Mouse (Mus musculus) CH12.LX (cell line): ENCODE results near the gene Scly. TPM values are rescaled to one million over a fixed set of nuclear protein-coding genes. Genes with fewer than 3 reads are reported as not detected.

Source experiments
- DNase-seq: peaks from one replicate; pipeline ENCODE4 v3.0.0-alpha.2; 2013; ENCODE audit errors: extremely low read depth
- H3K27ac ChIP-seq: 2 replicates; pipeline ENCODE4 v1.5.1; 2012; ENCODE audit warnings: low read depth, mild to moderate bottlenecking, control low read depth, moderate library complexity; ENCODE audit not compliant: insufficient read depth
- H3K27me3 ChIP-seq: replicated peaks from 2 replicates; pipeline ENCODE3; 2012; ENCODE audit warnings: inconsistent platforms
- H3K36me3 ChIP-seq, 2 experiments: replicated peaks in 1 of 2; 2 replicates each; pipeline versions ENCODE3 to v1.6.1; 2012; ENCODE audit warnings: inconsistent platforms in 1 of 2, low read length in 1 of 2, mild to moderate bottlenecking in 1 of 2, mixed read lengths in 1 of 2, moderate library complexity in 1 of 2; ENCODE audit not compliant: control insufficient read depth in 1 of 2, insufficient read depth in 1 of 2
- H3K4me1 ChIP-seq, 2 experiments: 2 replicates each; pipeline ENCODE4 v1.6.1; 2012; ENCODE audit warnings: inconsistent platforms in 1 of 2, moderate library complexity in 1 of 2; ENCODE audit not compliant: insufficient read depth in 2 of 2, control insufficient read depth in 1 of 2
- H3K4me2 ChIP-seq: 2 replicates; pipeline ENCODE4 v1.6.1; 2012; ENCODE audit warnings: low read depth, mild to moderate bottlenecking, control low read depth; ENCODE audit not compliant: poor library complexity, insufficient read depth, severe bottlenecking
- H3K4me3 ChIP-seq, 3 experiments: fragments of 150-350 bp in 1 of 3; sonication (generic) in 1 of 3; replicated peaks in 1 of 3; 2 replicates each; pipeline versions ENCODE3 to v1.5.1; 2011 to 2012; ENCODE audit warnings: low read depth in 2 of 3, low read length in 2 of 3, mild to moderate bottlenecking in 2 of 3, moderate library complexity in 2 of 3, control low read depth in 1 of 3, improper control_type of control experiment in 1 of 3, inconsistent platforms in 1 of 3, mixed read lengths in 1 of 3; ENCODE audit not compliant: poor library complexity in 1 of 3
- H3K79me2 ChIP-seq: replicated peaks from 2 replicates; pipeline ENCODE4 v1.6.1; 2012; ENCODE audit warnings: mild to moderate bottlenecking, moderate library complexity; ENCODE audit not compliant: control insufficient read depth, poor library complexity, insufficient read depth, severe bottlenecking; ENCODE audit errors: extremely low read depth
- H3K9ac ChIP-seq: 2 replicates; pipeline ENCODE4 v1.6.1; 2012; ENCODE audit warnings: low read depth, mild to moderate bottlenecking, control low read depth, moderate library complexity; ENCODE audit not compliant: insufficient read depth
- H3K9me3 ChIP-seq: replicated peaks from 2 replicates; pipeline ENCODE3; 2012; ENCODE audit warnings: low read length, inconsistent platforms, mixed read lengths
- BHLHE40 ChIP-seq: IDR thresholded peaks from 2 replicates; pipeline ENCODE4 v1.6.1; 2011; ENCODE audit warnings: mild to moderate bottlenecking, low read depth, low read length, improper control_type of control experiment
- E2F4 ChIP-seq: IDR thresholded peaks from 2 replicates; pipeline ENCODE4 v1.6.1; 2011; ENCODE audit warnings: low read depth, low read length, improper control_type of control experiment; ENCODE audit not compliant: insufficient replicate concordance
- ELF1 ChIP-seq: IDR thresholded peaks from 2 replicates; pipeline ENCODE4 v1.6.1; 2014; ENCODE audit warnings: low read depth, mild to moderate bottlenecking, inconsistent platforms, low read length, improper control_type of control experiment
- ETS1 ChIP-seq: conservative IDR thresholded peaks from 2 replicates; pipeline ENCODE4 v1.6.1; 2012; ENCODE audit warnings: low read depth, mild to moderate bottlenecking, inconsistent platforms, low read length, improper control_type of control experiment, moderate library complexity
- HCFC1 ChIP-seq: IDR thresholded peaks from 2 replicates; pipeline ENCODE4 v1.6.1; 2012; ENCODE audit warnings: low read depth, mild to moderate bottlenecking, inconsistent platforms, low read length, improper control_type of control experiment
- JUND ChIP-seq: conservative IDR thresholded peaks from 2 replicates; pipeline ENCODE4 v1.6.1; 2011; ENCODE audit warnings: low read depth, low read length, improper control_type of control experiment
- MAFK ChIP-seq: IDR thresholded peaks from 2 replicates; pipeline ENCODE4 v1.6.1; 2011; ENCODE audit warnings: low read length, improper control_type of control experiment; ENCODE audit not compliant: insufficient replicate concordance
- MXI1 ChIP-seq: IDR thresholded peaks from 2 replicates; pipeline ENCODE4 v1.6.1; 2011; ENCODE audit warnings: mild to moderate bottlenecking, low read depth, low read length, improper control_type of control experiment
- MYC ChIP-seq: IDR thresholded peaks from 2 replicates; pipeline ENCODE4 v1.6.1; 2011; ENCODE audit warnings: low read depth, mild to moderate bottlenecking, improper control_type of control experiment, low read length
- NELFE ChIP-seq: IDR thresholded peaks from 2 replicates; pipeline ENCODE4 v1.6.1; 2011; ENCODE audit warnings: low read depth, low read length, improper control_type of control experiment
- PAX5 ChIP-seq: IDR thresholded peaks from 2 replicates; pipeline ENCODE4 v1.6.1; 2012; ENCODE audit warnings: low read length, inconsistent platforms, mixed read lengths
- RAD21 ChIP-seq: IDR thresholded peaks from 2 replicates; pipeline ENCODE4 v1.6.1; 2011; ENCODE audit warnings: low read depth, mild to moderate bottlenecking, low read length, improper control_type of control experiment, moderate library complexity
- SMC3 ChIP-seq: IDR thresholded peaks from 2 replicates; pipeline ENCODE4 v1.6.1; 2011; ENCODE audit warnings: low read depth, low read length, improper control_type of control experiment
- TCF12 ChIP-seq: IDR thresholded peaks from 2 replicates; pipeline ENCODE4 v1.6.1; 2014; ENCODE audit warnings: low read depth, mild to moderate bottlenecking, inconsistent platforms, low read length, improper control_type of control experiment
- UBTF ChIP-seq: IDR thresholded peaks from 2 replicates; pipeline ENCODE4 v1.6.1; 2012; ENCODE audit warnings: low read depth, mild to moderate bottlenecking, inconsistent platforms, low read length, improper control_type of control experiment, moderate library complexity
- USF1 ChIP-seq: IDR thresholded peaks from 2 replicates; pipeline ENCODE4 v1.6.1; 2014; ENCODE audit warnings: low read depth, mild to moderate bottlenecking, inconsistent platforms, low read length, improper control_type of control experiment
- USF2 ChIP-seq: conservative IDR thresholded peaks from 2 replicates; pipeline ENCODE4 v1.6.1; 2011; ENCODE audit warnings: low read depth, low read length, improper control_type of control experiment
- ZKSCAN1 ChIP-seq: IDR thresholded peaks from 2 replicates; pipeline ENCODE4 v1.6.1; 2012; ENCODE audit warnings: low read depth, inconsistent platforms, low read length, improper control_type of control experiment, borderline replicate concordance
- ZNF384 ChIP-seq: IDR thresholded peaks from 2 replicates; pipeline ENCODE4 v1.6.1; 2012; ENCODE audit warnings: low read depth, low read length, improper control_type of control experiment, inconsistent platforms
- dilution Hi-C: fragments of 300-500 bp; cut with MboI; formaldehyde crosslinking; loops from 2 replicates; pipeline ENCODE4 v1.14.3; 2020; ENCODE audit warnings: low sequenced_read_pairs; ENCODE audit not compliant: extremely low pct_unique_long_range_greater_than_20kb, extremely low pct_ligation_motif_present
- in situ Hi-C: fragments of 300-500 bp; cut with MboI; formaldehyde crosslinking; loops from 3 replicates; pipeline ENCODE4 v1.14.3; 2019; ENCODE audit warnings: low sequenced_read_pairs, low pct_ligation_motif_present, low pct_unique_long_range_greater_than_20kb, mixed read lengths
- polyA plus RNA-seq: library from polyadenylated mRNA; unstranded; fragments of >175 nt; gene quantifications from 2 replicates; pipeline ENCODE4 v1.2.1, GENCODE M21; 2012; ENCODE audit warnings: low read depth; ENCODE audit not compliant: insufficient read length
- total RNA-seq, 2 experiments: library from RNA; depleted of rRNA; stranded (reverse); fragments of 300-350 nt in 1 of 2; fragments of >200 nt in 1 of 2; gene quantifications; 2 replicates each; pipeline ENCODE4 v1.2.3; 2012 to 2014

The Scly gene
- total and polyA plus RNA-seq, 3 experiments: 15.8 to 71.2 (median 25.6) TPM

DNA sequence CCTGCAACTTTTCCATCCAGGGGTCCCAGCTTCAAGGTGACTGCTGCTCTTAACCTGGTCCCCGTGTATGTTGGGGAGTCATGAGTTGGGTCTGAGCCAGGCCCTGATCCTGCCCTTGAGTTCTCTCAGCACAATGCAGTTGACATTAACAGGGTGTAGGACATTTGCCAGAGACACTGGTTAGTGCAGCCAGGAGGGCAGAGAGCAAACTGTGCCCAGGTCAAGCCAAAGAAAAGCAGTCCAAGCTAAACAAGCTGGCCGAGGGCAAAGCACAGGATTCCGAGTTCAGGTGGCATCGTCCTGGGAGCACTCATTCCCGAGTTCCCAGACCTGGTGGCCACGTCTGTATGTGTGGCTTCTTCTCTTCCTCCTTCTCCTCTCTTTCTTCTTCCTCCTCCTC lies 19.5 kb downstream of the Scly start:
- H3K9me3 ChIP-seq: no peaks in the 10 kb centered on the region
- H3K79me2 ChIP-seq: no peaks in the 10 kb centered on the region
- H3K4me3 ChIP-seq: no peak overlapping the region
- no peak for TF ChIP-seq USF2
- TF ChIP-seq ZKSCAN1: no peak
- TF ChIP-seq JUND: no peak
- no peak for TF ChIP-seq SMC3
- TF ChIP-seq UBTF: no peak
- no peak for TF ChIP-seq RAD21
- no peak for TF ChIP-seq ZNF384
- TF ChIP-seq, all 38 proteins: peak for 0
- H3K36me3 ChIP-seq: peaks cover 36 to 96% of the 10 kb centered on the region in 2 experiments
- no peaks in the 10 kb centered on the region for H3K27me3 ChIP-seq
- H3K4me1 ChIP-seq: peaks cover 6 to 18% of the 10 kb centered on the region in 2 experiments
- no peak overlapping the region for H3K27ac ChIP-seq
- H3K4me2 ChIP-seq: no peak overlapping the region
- in situ Hi-C loops (no loop called here), dilution Hi-C loops (no loop called here)
- DNase-seq: no peak
- no peak overlapping the region for H3K9ac ChIP-seq

DNA sequence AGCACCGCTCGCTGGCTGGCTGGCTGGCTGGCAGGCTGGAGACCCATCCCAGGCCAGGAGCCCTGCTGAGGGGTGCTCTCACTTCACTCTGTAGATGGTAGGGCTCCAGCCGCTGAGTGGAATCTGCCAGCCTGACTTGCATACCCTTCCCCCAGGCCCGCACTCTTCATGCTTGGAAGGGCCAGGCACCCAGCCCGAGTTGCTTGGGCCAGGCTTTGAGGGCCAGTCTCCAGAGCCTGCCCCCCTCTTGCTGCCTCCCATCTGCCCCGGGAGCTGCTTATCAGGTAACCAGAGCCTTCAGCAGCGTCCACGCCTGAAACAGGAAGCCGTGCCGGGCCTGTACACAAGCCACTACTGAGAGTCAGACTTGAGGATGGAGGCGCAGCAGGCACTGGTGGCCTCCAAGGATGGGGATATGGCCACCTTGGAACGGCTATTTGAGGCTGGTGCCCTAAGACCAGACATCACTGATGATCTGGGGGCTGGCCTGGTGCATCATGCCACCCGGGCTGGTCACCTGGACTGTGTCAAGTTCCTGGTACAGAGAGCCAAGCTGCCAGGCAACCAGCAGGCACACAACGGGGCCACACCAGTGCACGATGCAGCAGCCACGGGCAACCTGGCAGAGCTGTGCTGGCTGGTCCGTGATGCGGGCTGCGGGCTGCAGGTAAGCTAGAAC lies 23.8 kb downstream of the Scly start, which contains the start of gene Espnl:
Gene Espnl (plus strand): TSS at position 316 of the 679 bp plus-strand sequence.
- DNase-seq: no peak
- TF ChIP-seq ETS1 (no peak), BHLHE40 (no peak), HCFC1 (no peak), MAFK (no peak), ELF1 (no peak), E2F4 (no peak), RAD21 (no peak), TCF12 (no peak), JUND (no peak), NELFE (no peak), MYC (no peak), SMC3 (no peak), PAX5 (no peak), MXI1 (no peak), UBTF (no peak), USF1 (no peak)
- no peaks in the 10 kb centered on the region for H3K27me3 ChIP-seq
- H3K36me3 ChIP-seq: peaks cover 24 to 73% of the 10 kb centered on the region in 2 experiments
- in situ Hi-C loops (no loop called here), dilution Hi-C loops (no loop called here)
- H3K4me3 ChIP-seq: no peak within 1 kb of the TSS
- H3K27ac ChIP-seq: no peak within 1 kb of the TSS
- no peaks in the 10 kb centered on the region for H3K9me3 ChIP-seq
- H3K9ac ChIP-seq: no peak within 1 kb of the TSS
- peaks cover 4% of the 10 kb centered on the region; the same call in 1 of the 2 replicates for H3K79me2 ChIP-seq
- peaks cover 21 to 26% of the 10 kb centered on the region in 2 experiments for H3K4me1 ChIP-seq
- H3K4me2 ChIP-seq: no peak within 1 kb of the TSS
